Mouse (Mus musculus) kidney, postnatal 0 days (tissue): ENCODE data around the gene Ip6k3. TPM values are rescaled to one million over a fixed set of nuclear protein-coding genes. Genes with fewer than 3 reads are reported as not detected.

ENCODE experiments used
- ATAC-seq: fragments of 200-750 bp; cut with Nextera tagmentation; replicated peaks from 2 replicates; pipeline ENCODE4 v1.8.0; 2017; ENCODE audit warnings: low read depth, moderate number of reproducible peaks, moderate TSS enrichment, moderate library complexity; ENCODE audit not compliant: low FRiP score
- DNase-seq: peaks from one replicate; pipeline ENCODE4 v3.0.0-alpha.2; 2016; ENCODE audit warnings: low spot score
- H3K27ac ChIP-seq: fragments of 300-500 bp; sonication (generic); 2 replicates; pipeline ENCODE4 v1.5.1; 2014; ENCODE audit warnings: mild to moderate bottlenecking
- H3K27me3 ChIP-seq: fragments of 300-500 bp; sonication (generic); 2 replicates; pipeline ENCODE4 v1.6.1; 2014; ENCODE audit warnings: low read length, mixed read lengths; ENCODE audit not compliant: insufficient read depth
- H3K36me3 ChIP-seq: fragments of 300-500 bp; sonication (generic); 2 replicates; pipeline ENCODE4 v1.6.1; 2014; ENCODE audit warnings: low read length, mixed read lengths; ENCODE audit not compliant: insufficient read depth
- H3K4me1 ChIP-seq: fragments of 300-500 bp; sonication (generic); replicated peaks from 2 replicates; pipeline ENCODE4 v1.6.1; 2014; ENCODE audit warnings: antibody characterized with exemption, low read length, mixed read lengths; ENCODE audit not compliant: insufficient read depth
- H3K4me2 ChIP-seq: fragments of 300-500 bp; sonication (generic); 2 replicates; pipeline ENCODE4 v1.6.1; 2014; ENCODE audit warnings: mild to moderate bottlenecking, low read length, moderate library complexity, mixed read lengths
- H3K4me3 ChIP-seq: fragments of 300-500 bp; sonication (generic); replicated peaks from 2 replicates; pipeline ENCODE4 v1.5.1; 2014; ENCODE audit warnings: low read depth, low read length
- H3K9ac ChIP-seq: fragments of 300-500 bp; sonication (generic); 2 replicates; pipeline ENCODE4 v1.6.1; 2014; ENCODE audit warnings: low read depth, low read length
- H3K9me3 ChIP-seq: fragments of 300-500 bp; sonication (generic); replicated peaks from 2 replicates; pipeline ENCODE4 v1.6.1; 2016; ENCODE audit warnings: low read length, inconsistent platforms, mixed read lengths
- CTCF ChIP-seq: IDR thresholded peaks from 2 replicates; pipeline ENCODE4 v1.5.1; 2016; ENCODE audit warnings: antibody characterized with exemption, low read depth, mild to moderate bottlenecking, moderate library complexity
- WGBS: fragments of 180-500 bp; shearing (Covaris S2); extraction: QIAGEN DNeasy Blood & Tissue Kit; methylation state at CpG from one replicate; pipeline ENCODE4 v1.1.7; 2014; 5-methylcytosine and 5-hydroxymethylcytosine counted together
- polyA plus RNA-seq: library from polyadenylated mRNA; unstranded; fragments of >200 nt; fragmentation: Nextera tagmentation; extraction: Ambion mirVana; gene quantifications from 2 replicates; pipeline ENCODE4 v1.2.1, GENCODE M21; 2015

The Ip6k3 gene
- polyA plus RNA-seq, 1 experiment from 2014 or later = 0.43 TPM

GRCm38 (mm10) chr17:27150871-27151270 lies 16.7 kb downstream of the Ip6k3 start:
- no peaks in the 10 kb centered on the region for H3K27me3 ChIP-seq
- H3K9ac ChIP-seq = no peak overlapping the region
- no peak overlapping the region for H3K4me3 ChIP-seq
- no peak for TF ChIP-seq CTCF
- no peak overlapping the region for H3K27ac ChIP-seq
- H3K4me1 ChIP-seq = 0 out of 2 replicates have a peak, but pooled peaks cover 5% of the 10 kb centered on the region
- no peaks in the 10 kb centered on the region for H3K36me3 ChIP-seq
- DNase-seq (no peak), ATAC-seq (no peak)
- 58% methylated on average over 7 of the region's 7 CpGs for WGBS
- H3K9me3 ChIP-seq = no peaks in the 10 kb centered on the region
- no peak overlapping the region for H3K4me2 ChIP-seq

- no peaks in the 10 kb centered on the region for H3K9me3 ChIP-seq
- no peak overlapping the region for H3K9ac ChIP-seq
- TF ChIP-seq CTCF = no peak
- DNase-seq = peak; percentile 80
- ATAC-seq = no peak
- no peaks in the 10 kb centered on the region for H3K36me3 ChIP-seq
- peaks cover 17% of the 10 kb centered on the region; the same call in 1 of the 2 replicates for H3K4me1 ChIP-seq
- no peak overlapping the region for H3K4me2 ChIP-seq
- H3K27ac ChIP-seq = no peak overlapping the region
- no peak overlapping the region for H3K4me3 ChIP-seq
- 5% methylated on average over 8 of the region's 8 CpGs for WGBS
- no peaks in the 10 kb centered on the region; the same call in 1 of the 2 replicates for H3K27me3 ChIP-seq
Measured at GRCm38 (mm10) chr17:27146323-27146923, 21.2 kb downstream of the Ip6k3 start.

GRCm38 (mm10) chr17:27144152-27144551 lies 23.4 kb downstream of the Ip6k3 start:
- Histone ChIP-seq H3K4me1 (peaks cover 17% of the 10 kb centered on the region; the same call in 1 of the 2 replicates), H3K27ac (no peak overlapping the region), H3K9ac (no peak overlapping the region), H3K4me2 (no peak overlapping the region), H3K27me3 (no peaks in the 10 kb centered on the region; the same call in 1 of the 2 replicates), H3K4me3 (no peak overlapping the region), H3K9me3 (no peaks in the 10 kb centered on the region), H3K36me3 (no peaks in the 10 kb centered on the region)
- ATAC-seq (no peak), DNase-seq (no peak)
- WGBS = 57% methylated on average over 4 of the region's 4 CpGs
- TF ChIP-seq CTCF = no peak

- Histone ChIP-seq H3K27me3 (no peaks in the 10 kb centered on the region; the same call in 1 of the 2 replicates), H3K36me3 (no peaks in the 10 kb centered on the region), H3K4me3 (no peak overlapping the region), H3K9ac (no peak overlapping the region), H3K4me1 (peaks cover 16% of the 10 kb centered on the region; the same call in 1 of the 2 replicates), H3K27ac (peak overlapping the region; percentile 57), H3K4me2 (peak overlapping the region; percentile 31; the same call in 1 of the 2 replicates), H3K9me3 (no peaks in the 10 kb centered on the region)
- ATAC-seq (peak; percentile 72; the same call in 1 of the 2 replicates), DNase-seq (peak; percentile 63)
- TF ChIP-seq CTCF = no peak
- 15% methylated on average over 10 of the region's 10 CpGs for WGBS
Measured at GRCm38 (mm10) chr17:27141971-27142450, 25.6 kb downstream of the Ip6k3 start.

- H3K9ac ChIP-seq = no peak overlapping the region
- no peak overlapping the region for H3K4me2 ChIP-seq
- ATAC-seq = no peak
- DNase-seq = no peak
- 61% methylated on average over 9 of the region's 9 CpGs for WGBS
- H3K36me3 ChIP-seq = no peaks in the 10 kb centered on the region
- no peaks in the 10 kb centered on the region for H3K9me3 ChIP-seq
- no peak overlapping the region for H3K27ac ChIP-seq
- peaks cover 12% of the 10 kb centered on the region; the same call in 1 of the 2 replicates for H3K4me1 ChIP-seq
- H3K27me3 ChIP-seq = no peaks in the 10 kb centered on the region; the same call in 1 of the 2 replicates
- no peak overlapping the region for H3K4me3 ChIP-seq
- no peak for TF ChIP-seq CTCF
Measured at GRCm38 (mm10) chr17:27140262-27140661, 27.3 kb downstream of the Ip6k3 start.

GRCm38 (mm10) chr17:27139304-27139703 lies 28.3 kb downstream of the Ip6k3 start:
- Histone ChIP-seq H3K4me3 (no peak overlapping the region), H3K4me1 (peaks cover 13% of the 10 kb centered on the region; the same call in 1 of the 2 replicates), H3K9ac (no peak overlapping the region), H3K27ac (no peak overlapping the region), H3K9me3 (no peaks in the 10 kb centered on the region), H3K36me3 (no peaks in the 10 kb centered on the region), H3K27me3 (no peaks in the 10 kb centered on the region), H3K4me2 (no peak overlapping the region)
- DNase-seq (peak; percentile 53), ATAC-seq (no peak)
- WGBS = 32% methylated on average over 7 of the region's 7 CpGs
- no peak for TF ChIP-seq CTCF
